Mouse (Mus musculus) left cerebral cortex, adult 9 months (tissue): ENCODE measurements around the gene Hps4.
A peak's percentile ranks its signal among the peaks of the same experiment; 100 is the strongest.
"Not testable (repeated sequence)": the region's sequence is repeated elsewhere in the genome, so short reads cannot be mapped to it uniquely, and the experiment has no call there.

ENCODE experiments used
- DNase-seq, 2 experiments: peaks; one replicate each; pipeline ENCODE4 v3.0.0; 2022; ENCODE audit warnings: low spot score in 2 of 2

Hps4 gene

GRCm38 (mm10) chr5:112342463-112343204 lies at the start of gene Hps4, which contains the start of gene Srrd:
TSS of gene Hps4 (plus strand) at chr5:112343083.
TSS of gene Srrd (minus strand) at chr5:112343040.
- DNase-seq = peak in 1 of 2 experiments; percentile 87

GRCm38 (mm10) chr5:112293800-112294199 lies 49.1 kb upstream of the Hps4 start:
- no peak for DNase-seq

- DNase-seq = no peak
These were observed 48.2 kb upstream of the Hps4 start for GRCm38 (mm10) chr5:112294696-112295095.

GRCm38 (mm10) chr5:112295162-112295561 lies 47.7 kb upstream of the Hps4 start:
- no peak for DNase-seq

- DNase-seq = no peak
These were observed 47.3 kb upstream of the Hps4 start for GRCm38 (mm10) chr5:112295564-112295963.

- no peak for DNase-seq
These were observed 46.3 kb upstream of the Hps4 start for GRCm38 (mm10) chr5:112296404-112297181.

GRCm38 (mm10) chr5:112297257-112297656 lies 45.6 kb upstream of the Hps4 start:
- no peak for DNase-seq

GRCm38 (mm10) chr5:112298226-112298988 lies 44.5 kb upstream of the Hps4 start:
- no peak for DNase-seq

GRCm38 (mm10) chr5:112299399-112299798 lies 43.5 kb upstream of the Hps4 start:
- no peak for DNase-seq

- no peak for DNase-seq
These were observed 42.8 kb upstream of the Hps4 start for GRCm38 (mm10) chr5:112300112-112300511.

- no peak for DNase-seq
These were observed 42.1 kb upstream of the Hps4 start for GRCm38 (mm10) chr5:112300721-112301308.

- DNase-seq = no peak
These were observed 41.2 kb upstream of the Hps4 start for GRCm38 (mm10) chr5:112301694-112302093.

GRCm38 (mm10) chr5:112302310-112302709 lies 40.6 kb upstream of the Hps4 start:
- no peak for DNase-seq

- no peak for DNase-seq
These were observed 37.0 kb upstream of the Hps4 start for GRCm38 (mm10) chr5:112305842-112306241.

- no peak for DNase-seq
These were observed 29.5 kb upstream of the Hps4 start for GRCm38 (mm10) chr5:112313222-112313885.

GRCm38 (mm10) chr5:112316468-112316867 lies 26.4 kb upstream of the Hps4 start:
- no peak for DNase-seq

- no peak for DNase-seq
These were observed 25.6 kb upstream of the Hps4 start for GRCm38 (mm10) chr5:112317328-112317727.

- not testable (repeated sequence) for DNase-seq
These were observed 23.5 kb upstream of the Hps4 start for GRCm38 (mm10) chr5:112319343-112319742.

GRCm38 (mm10) chr5:112320379-112320778 lies 22.5 kb upstream of the Hps4 start:
- peak in 1 of 2 experiments; percentile 42 for DNase-seq

GRCm38 (mm10) chr5:112320936-112321335 lies 21.9 kb upstream of the Hps4 start:
- DNase-seq = peak; percentile 86 to 92

GRCm38 (mm10) chr5:112321376-112321775 lies 21.5 kb upstream of the Hps4 start:
- no peak for DNase-seq
